Mouse (Mus musculus) CH12.LX (cell line): ENCODE measurements around the gene Slc44a5. TPM values are rescaled to one million over a fixed set of nuclear protein-coding genes. Genes with fewer than 3 reads are reported as not detected.
A peak's percentile ranks its signal among the peaks of the same experiment; 100 is the strongest.

ENCODE experiments used
- DNase-seq: peaks from one replicate; pipeline ENCODE4 v3.0.0-alpha.2; 2013; ENCODE audit errors: extremely low read depth
- H3K27ac ChIP-seq: 2 replicates; pipeline ENCODE4 v1.5.1; 2012; ENCODE audit warnings: low read depth, mild to moderate bottlenecking, control low read depth, moderate library complexity; ENCODE audit not compliant: insufficient read depth
- H3K27me3 ChIP-seq: replicated peaks from 2 replicates; pipeline ENCODE3; 2012; ENCODE audit warnings: inconsistent platforms
- H3K36me3 ChIP-seq, 2 experiments: replicated peaks in 1 of 2; 2 replicates each; pipeline versions ENCODE3 to v1.6.1; 2012; ENCODE audit warnings: inconsistent platforms in 1 of 2, low read length in 1 of 2, mild to moderate bottlenecking in 1 of 2, mixed read lengths in 1 of 2, moderate library complexity in 1 of 2; ENCODE audit not compliant: control insufficient read depth in 1 of 2, insufficient read depth in 1 of 2
- H3K4me1 ChIP-seq, 2 experiments: 2 replicates each; pipeline ENCODE4 v1.6.1; 2012; ENCODE audit warnings: inconsistent platforms in 1 of 2, moderate library complexity in 1 of 2; ENCODE audit not compliant: insufficient read depth in 2 of 2, control insufficient read depth in 1 of 2
- H3K4me2 ChIP-seq: 2 replicates; pipeline ENCODE4 v1.6.1; 2012; ENCODE audit warnings: low read depth, mild to moderate bottlenecking, control low read depth; ENCODE audit not compliant: poor library complexity, insufficient read depth, severe bottlenecking
- H3K4me3 ChIP-seq, 3 experiments: fragments of 150-350 bp in 1 of 3; sonication (generic) in 1 of 3; replicated peaks in 1 of 3; 2 replicates each; pipeline versions ENCODE3 to v1.5.1; 2011 to 2012; ENCODE audit warnings: low read depth in 2 of 3, low read length in 2 of 3, mild to moderate bottlenecking in 2 of 3, moderate library complexity in 2 of 3, control low read depth in 1 of 3, improper control_type of control experiment in 1 of 3, inconsistent platforms in 1 of 3, mixed read lengths in 1 of 3; ENCODE audit not compliant: poor library complexity in 1 of 3
- H3K79me2 ChIP-seq: replicated peaks from 2 replicates; pipeline ENCODE4 v1.6.1; 2012; ENCODE audit warnings: mild to moderate bottlenecking, moderate library complexity; ENCODE audit not compliant: control insufficient read depth, poor library complexity, insufficient read depth, severe bottlenecking; ENCODE audit errors: extremely low read depth
- H3K9ac ChIP-seq: 2 replicates; pipeline ENCODE4 v1.6.1; 2012; ENCODE audit warnings: low read depth, mild to moderate bottlenecking, control low read depth, moderate library complexity; ENCODE audit not compliant: insufficient read depth
- H3K9me3 ChIP-seq: replicated peaks from 2 replicates; pipeline ENCODE3; 2012; ENCODE audit warnings: low read length, inconsistent platforms, mixed read lengths
- CHD2 ChIP-seq: IDR thresholded peaks from 2 replicates; pipeline ENCODE4 v1.6.1; 2011; ENCODE audit warnings: low read length, improper control_type of control experiment
- CTCF ChIP-seq, 2 experiments: IDR thresholded peaks in 1 of 2; conservative IDR thresholded peaks in 1 of 2; 2 replicates each; pipeline ENCODE4 v1.5.1; 2011 to 2012; ENCODE audit warnings: low read depth in 2 of 2, low read length in 2 of 2, improper control_type of control experiment in 1 of 2, inconsistent platforms in 1 of 2, mild to moderate bottlenecking in 1 of 2, moderate library complexity in 1 of 2
- E2F4 ChIP-seq: IDR thresholded peaks from 2 replicates; pipeline ENCODE4 v1.6.1; 2011; ENCODE audit warnings: low read depth, low read length, improper control_type of control experiment; ENCODE audit not compliant: insufficient replicate concordance
- ELF1 ChIP-seq: IDR thresholded peaks from 2 replicates; pipeline ENCODE4 v1.6.1; 2014; ENCODE audit warnings: low read depth, mild to moderate bottlenecking, inconsistent platforms, low read length, improper control_type of control experiment
- EP300 ChIP-seq: IDR thresholded peaks from 2 replicates; pipeline ENCODE4 v1.6.1; 2011; ENCODE audit warnings: low read length, improper control_type of control experiment
- ETS1 ChIP-seq: conservative IDR thresholded peaks from 2 replicates; pipeline ENCODE4 v1.6.1; 2012; ENCODE audit warnings: low read depth, mild to moderate bottlenecking, inconsistent platforms, low read length, improper control_type of control experiment, moderate library complexity
- GABPA ChIP-seq: IDR thresholded peaks from 2 replicates; pipeline ENCODE4 v1.6.1; 2012; ENCODE audit warnings: low read depth, low read length, improper control_type of control experiment, inconsistent platforms; ENCODE audit not compliant: insufficient replicate concordance
- HCFC1 ChIP-seq: IDR thresholded peaks from 2 replicates; pipeline ENCODE4 v1.6.1; 2012; ENCODE audit warnings: low read depth, mild to moderate bottlenecking, inconsistent platforms, low read length, improper control_type of control experiment
- IRF4 ChIP-seq: IDR thresholded peaks from 2 replicates; pipeline ENCODE4 v1.6.1; 2014; ENCODE audit warnings: low read depth, mild to moderate bottlenecking, inconsistent platforms, low read length, improper control_type of control experiment
- JUN ChIP-seq: IDR thresholded peaks from 2 replicates; pipeline ENCODE4 v1.6.1; 2011; ENCODE audit warnings: low read depth, mild to moderate bottlenecking, low read length, improper control_type of control experiment, moderate library complexity; ENCODE audit not compliant: insufficient read depth
- JUND ChIP-seq: conservative IDR thresholded peaks from 2 replicates; pipeline ENCODE4 v1.6.1; 2011; ENCODE audit warnings: low read depth, low read length, improper control_type of control experiment
- MAFK ChIP-seq: IDR thresholded peaks from 2 replicates; pipeline ENCODE4 v1.6.1; 2011; ENCODE audit warnings: low read length, improper control_type of control experiment; ENCODE audit not compliant: insufficient replicate concordance
- MAX ChIP-seq: IDR thresholded peaks from 2 replicates; pipeline ENCODE4 v1.6.1; 2011; ENCODE audit warnings: low read length, improper control_type of control experiment
- MAZ ChIP-seq: IDR thresholded peaks from 2 replicates; pipeline ENCODE4 v1.6.1; 2012; ENCODE audit warnings: low read depth, mild to moderate bottlenecking, inconsistent platforms, low read length, improper control_type of control experiment, moderate library complexity
- MXI1 ChIP-seq: IDR thresholded peaks from 2 replicates; pipeline ENCODE4 v1.6.1; 2011; ENCODE audit warnings: mild to moderate bottlenecking, low read depth, low read length, improper control_type of control experiment
- NRF1 ChIP-seq: IDR thresholded peaks from 2 replicates; pipeline ENCODE4 v1.6.1; 2014; ENCODE audit warnings: low read depth, mild to moderate bottlenecking, inconsistent platforms, low read length, improper control_type of control experiment, moderate library complexity
- POLR2A ChIP-seq: IDR thresholded peaks from 2 replicates; pipeline ENCODE4 v1.6.1; 2011; ENCODE audit warnings: low read depth, mild to moderate bottlenecking, improper control_type of control experiment, low read length
- POLR2AphosphoS2 ChIP-seq: IDR thresholded peaks from 2 replicates; pipeline ENCODE4 v1.6.1; 2011; ENCODE audit warnings: low read depth, low read length, improper control_type of control experiment
- RAD21 ChIP-seq: IDR thresholded peaks from 2 replicates; pipeline ENCODE4 v1.6.1; 2011; ENCODE audit warnings: low read depth, mild to moderate bottlenecking, low read length, improper control_type of control experiment, moderate library complexity
- SIN3A ChIP-seq: IDR thresholded peaks from 2 replicates; pipeline ENCODE4 v1.6.1; 2012; ENCODE audit warnings: low read length, improper control_type of control experiment, inconsistent platforms
- SMC3 ChIP-seq: IDR thresholded peaks from 2 replicates; pipeline ENCODE4 v1.6.1; 2011; ENCODE audit warnings: low read depth, low read length, improper control_type of control experiment
- TCF12 ChIP-seq: IDR thresholded peaks from 2 replicates; pipeline ENCODE4 v1.6.1; 2014; ENCODE audit warnings: low read depth, mild to moderate bottlenecking, inconsistent platforms, low read length, improper control_type of control experiment
- USF1 ChIP-seq: IDR thresholded peaks from 2 replicates; pipeline ENCODE4 v1.6.1; 2014; ENCODE audit warnings: low read depth, mild to moderate bottlenecking, inconsistent platforms, low read length, improper control_type of control experiment
- USF2 ChIP-seq: conservative IDR thresholded peaks from 2 replicates; pipeline ENCODE4 v1.6.1; 2011; ENCODE audit warnings: low read depth, low read length, improper control_type of control experiment
- ZC3H11A ChIP-seq: IDR thresholded peaks from 2 replicates; pipeline ENCODE4 v1.6.1; 2012; ENCODE audit warnings: low read depth, mild to moderate bottlenecking, inconsistent platforms, low read length, improper control_type of control experiment
- ZKSCAN1 ChIP-seq: IDR thresholded peaks from 2 replicates; pipeline ENCODE4 v1.6.1; 2012; ENCODE audit warnings: low read depth, inconsistent platforms, low read length, improper control_type of control experiment, borderline replicate concordance
- dilution Hi-C: fragments of 300-500 bp; cut with MboI; formaldehyde crosslinking; loops from 2 replicates; pipeline ENCODE4 v1.14.3; 2020; ENCODE audit warnings: low sequenced_read_pairs; ENCODE audit not compliant: extremely low pct_unique_long_range_greater_than_20kb, extremely low pct_ligation_motif_present
- in situ Hi-C: fragments of 300-500 bp; cut with MboI; formaldehyde crosslinking; loops from 3 replicates; pipeline ENCODE4 v1.14.3; 2019; ENCODE audit warnings: low sequenced_read_pairs, low pct_ligation_motif_present, low pct_unique_long_range_greater_than_20kb, mixed read lengths
- polyA plus RNA-seq: library from polyadenylated mRNA; unstranded; fragments of >175 nt; gene quantifications from 2 replicates; pipeline ENCODE4 v1.2.1, GENCODE M21; 2012; ENCODE audit warnings: low read depth; ENCODE audit not compliant: insufficient read length
- total RNA-seq, 2 experiments: library from RNA; depleted of rRNA; stranded (reverse); fragments of 300-350 nt in 1 of 2; fragments of >200 nt in 1 of 2; gene quantifications; 2 replicates each; pipeline ENCODE4 v1.2.3; 2012 to 2014

Slc44a5 gene
- total and polyA plus RNA-seq, 3 experiments, result not detected

- TF ChIP-seq CTCF (conservative IDR thresholded peaks at IDR 0.05 in 1 of 2, IDR thresholded peaks at IDR 0.05 in 1 of 2; ENCODE audit: low read depth in 2 of 2, low read length in 2 of 2), result peak; percentile 92 to 95
- TF ChIP-seq USF1, result no peak
- peak; percentile 92 for TF ChIP-seq RAD21
- TF ChIP-seq JUN, result no peak
- TF ChIP-seq ZKSCAN1, result no peak
- no peak for TF ChIP-seq POLR2A
- no peak for TF ChIP-seq CHD2
- TF ChIP-seq SMC3, result peak; percentile 95
- TF ChIP-seq EP300, result peak; percentile 36; the same call in 1 of the 2 replicates
- TF ChIP-seq MXI1, result no peak
- TF ChIP-seq SIN3A, result peak; percentile 37; the same call in 1 of the 2 replicates
- no peak for TF ChIP-seq USF2
- no peak for TF ChIP-seq JUND
- TF ChIP-seq IRF4, result peak; percentile 53; the same call in 1 of the 2 replicates
- TF ChIP-seq TCF12, result peak; percentile 39
- no peak for TF ChIP-seq E2F4
- 0 out of 2 replicates have a peak, but pooled peaks have one; percentile 21 for TF ChIP-seq NRF1
- TF ChIP-seq ETS1, result no peak
- TF ChIP-seq MAX, result no peak
- no peak for TF ChIP-seq MAZ
- TF ChIP-seq HCFC1, result no peak
- TF ChIP-seq GABPA, result no peak
- no peak for TF ChIP-seq POLR2AphosphoS2
- peak; percentile 34; the same call in 1 of the 2 replicates for TF ChIP-seq ZC3H11A
- no peak for TF ChIP-seq MAFK
- TF ChIP-seq ELF1, result peak; percentile 57
- TF ChIP-seq, all 38 proteins: peak for 10
- peak overlapping the region; percentile 59 for H3K4me2 ChIP-seq
- peaks cover 0 to 17% of the 10 kb centered on the region in 2 experiments; a peak in 2 of 4 replicates for H3K4me1 ChIP-seq
- H3K27me3 ChIP-seq, result no peaks in the 10 kb centered on the region
- H3K9me3 ChIP-seq, result no peaks in the 10 kb centered on the region
- no peaks in the 10 kb centered on the region for H3K79me2 ChIP-seq
- no peak overlapping the region for H3K4me3 ChIP-seq
- H3K9ac ChIP-seq, result no peak overlapping the region
- dilution Hi-C loops (no loop called here), in situ Hi-C loops (no loop called here)
- no peaks in the 10 kb centered on the region for H3K36me3 ChIP-seq
- no peak overlapping the region for H3K27ac ChIP-seq
- peak; percentile 92 for DNase-seq
Measured at GRCm38 (mm10) chr3:153984428-153985340, 11.4 kb downstream of the Slc44a5 start.
